Mouse (Mus musculus) c-Kit-negative CD71-positive TER-119-positive erythroid progenitor cells, embryonic 14.5 days (primary cell): Measurements from ENCODE around the gene Bsn.
A peak's percentile ranks its signal among the peaks of the same experiment; 100 is the strongest.

Experiments used
- DNase-seq: peaks from one replicate; pipeline ENCODE4 v3.0.0-alpha.2; 2013; ENCODE audit warnings: low read depth, low spot score

The Bsn gene

DNA sequence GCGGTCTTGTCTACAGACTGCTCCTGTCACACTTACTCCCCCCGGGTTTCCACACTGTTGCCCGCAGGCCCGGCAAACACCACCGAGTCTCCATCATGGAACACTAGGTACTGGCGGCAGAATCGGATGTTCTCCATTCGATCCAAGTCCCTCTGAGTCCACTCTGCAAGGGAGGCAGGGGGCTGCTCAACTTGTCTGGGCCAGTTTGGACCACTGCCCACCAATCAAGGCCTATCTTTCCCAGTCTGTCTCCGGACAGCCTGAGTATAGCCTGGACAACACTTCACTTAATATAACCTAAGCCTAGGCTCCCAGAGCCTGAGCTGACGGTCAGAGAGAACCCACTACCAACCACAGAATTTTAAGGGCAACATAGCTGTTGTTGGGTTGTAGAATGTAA is 96.6 kb downstream of the Bsn start:
- DNase-seq = no peak

DNA sequence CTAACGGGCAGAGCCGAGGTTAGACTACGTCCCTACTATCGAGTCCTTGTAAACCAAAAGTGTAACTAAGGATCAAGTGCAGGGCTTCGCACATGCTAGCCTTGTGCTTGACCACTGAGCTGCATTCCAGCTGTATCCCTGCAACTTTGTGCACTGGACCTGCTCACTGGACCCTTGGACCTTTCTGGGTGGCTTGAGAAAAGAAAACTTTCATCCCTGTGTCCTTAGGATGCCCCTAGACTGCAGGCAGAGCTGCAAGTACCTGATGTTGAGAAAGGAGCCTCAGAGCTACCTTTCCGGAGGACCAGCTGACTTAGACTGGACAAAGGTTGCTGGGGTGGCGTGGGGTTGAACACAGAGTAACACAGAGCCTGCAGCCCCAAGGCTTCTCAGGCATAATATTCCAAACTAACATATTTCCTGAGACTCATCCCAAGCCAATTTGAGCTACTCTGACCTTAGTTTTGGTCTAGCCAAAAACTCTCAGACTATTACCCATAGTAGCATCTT is 99.5 kb downstream of the Bsn start:
- no peak for DNase-seq

DNA sequence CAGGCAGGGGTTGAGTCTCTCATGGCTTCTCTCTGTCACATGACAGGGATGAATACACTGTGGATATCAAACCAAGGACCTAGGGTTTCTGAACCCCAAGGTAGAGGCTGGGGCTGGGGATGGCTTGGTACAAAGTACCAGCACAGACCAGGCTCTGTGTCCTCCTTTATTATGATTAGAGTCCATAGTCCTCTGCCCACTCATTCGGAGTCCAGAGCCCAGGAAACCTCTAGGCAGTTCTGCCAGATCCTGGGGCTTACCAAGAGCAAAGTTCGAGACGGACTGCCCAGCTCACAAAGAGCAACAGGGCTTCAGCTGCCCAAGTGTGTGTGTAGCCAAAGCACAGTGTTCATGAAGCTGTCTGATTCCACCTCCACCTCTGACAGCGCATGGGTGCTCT is 104.9 kb downstream of the Bsn start:
- no peak for DNase-seq

DNA sequence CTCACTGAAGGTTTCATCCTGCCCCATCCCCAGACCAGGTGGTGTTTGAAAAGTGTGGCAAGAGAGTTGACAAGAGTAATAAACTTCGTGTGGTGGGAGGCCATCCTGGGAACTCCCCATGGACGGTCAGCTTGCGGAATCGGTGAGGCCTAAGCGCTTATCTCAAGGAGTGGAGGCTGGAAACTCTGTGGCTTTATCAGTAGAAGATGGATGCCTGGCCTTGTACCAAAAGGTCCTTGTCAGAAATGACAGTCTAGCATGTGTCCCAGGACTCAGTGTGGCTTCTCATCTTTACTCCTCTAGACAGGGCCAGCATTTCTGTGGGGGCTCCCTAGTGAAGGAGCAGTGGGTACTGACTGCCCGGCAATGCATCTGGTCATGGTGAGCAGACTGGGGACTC is 106.6 kb downstream of the Bsn start:
- no peak for DNase-seq

DNA sequence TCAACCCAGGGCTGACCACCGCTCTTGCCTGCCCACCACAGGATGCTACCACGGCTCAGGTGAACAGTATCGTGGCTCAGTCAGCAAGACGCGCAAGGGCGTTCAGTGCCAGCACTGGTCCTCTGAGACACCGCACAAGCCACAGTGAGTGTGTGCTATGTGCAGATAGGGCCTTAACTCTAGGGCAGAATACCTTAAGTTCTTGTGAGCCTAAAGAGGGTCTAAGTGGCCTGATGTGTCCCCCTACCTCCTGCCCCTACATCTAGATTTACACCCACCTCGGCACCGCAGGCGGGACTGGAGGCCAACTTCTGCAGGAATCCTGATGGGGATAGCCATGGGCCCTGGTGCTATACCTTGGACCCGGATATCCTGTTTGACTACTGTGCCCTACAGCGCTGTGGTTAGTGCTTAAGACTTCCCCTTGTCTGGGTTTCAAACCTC is 107.2 kb downstream of the Bsn start, which contains the start of gene Rnf123:
TSS of gene Rnf123 (minus strand) at position 359 of the 444 bp plus-strand sequence.
- no peak for DNase-seq

DNA sequence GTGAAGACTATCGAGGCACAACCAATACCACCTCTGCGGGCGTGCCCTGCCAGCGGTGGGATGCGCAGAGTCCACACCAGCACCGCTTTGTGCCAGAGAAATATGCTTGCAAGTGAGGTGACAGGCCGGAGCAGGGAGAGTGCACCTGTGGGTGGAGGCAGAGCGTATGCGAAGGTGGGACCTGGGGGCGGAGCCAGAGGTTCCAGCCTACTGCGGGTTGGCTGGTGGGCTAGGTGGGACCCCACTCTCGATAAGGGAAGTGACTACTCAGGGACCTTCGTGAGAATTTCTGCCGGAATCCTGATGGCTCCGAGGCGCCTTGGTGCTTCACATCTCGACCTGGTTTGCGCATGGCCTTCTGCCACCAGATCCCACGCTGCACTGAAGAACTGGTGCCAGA is 107.6 kb downstream of the Bsn start:
- DNase-seq = no peak

DNA sequence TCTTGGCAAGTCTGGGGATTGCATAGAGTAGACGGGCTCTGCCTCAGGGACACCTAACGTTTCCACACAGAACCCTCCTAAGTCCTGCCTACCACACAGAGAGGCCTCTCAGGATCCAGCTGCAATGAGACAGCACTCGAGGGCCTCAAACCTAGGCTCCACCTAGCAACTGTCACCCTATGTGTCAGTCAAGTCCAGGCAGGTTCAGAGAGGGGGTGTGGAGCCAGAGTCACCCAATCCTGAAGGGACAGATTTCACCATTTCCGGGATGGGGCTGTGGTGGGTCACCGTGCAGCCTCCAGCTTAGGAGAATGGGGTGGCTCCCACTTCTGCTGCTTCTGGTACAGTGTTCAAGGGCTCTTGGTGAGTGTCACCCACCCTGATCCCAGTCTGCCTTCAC is 110.0 kb downstream of the Bsn start, which contains the start of gene Mst1:
TSS of gene Mst1 (plus strand) at position 269 of the 400 bp plus-strand sequence.
- peak; percentile 91 for DNase-seq

DNA sequence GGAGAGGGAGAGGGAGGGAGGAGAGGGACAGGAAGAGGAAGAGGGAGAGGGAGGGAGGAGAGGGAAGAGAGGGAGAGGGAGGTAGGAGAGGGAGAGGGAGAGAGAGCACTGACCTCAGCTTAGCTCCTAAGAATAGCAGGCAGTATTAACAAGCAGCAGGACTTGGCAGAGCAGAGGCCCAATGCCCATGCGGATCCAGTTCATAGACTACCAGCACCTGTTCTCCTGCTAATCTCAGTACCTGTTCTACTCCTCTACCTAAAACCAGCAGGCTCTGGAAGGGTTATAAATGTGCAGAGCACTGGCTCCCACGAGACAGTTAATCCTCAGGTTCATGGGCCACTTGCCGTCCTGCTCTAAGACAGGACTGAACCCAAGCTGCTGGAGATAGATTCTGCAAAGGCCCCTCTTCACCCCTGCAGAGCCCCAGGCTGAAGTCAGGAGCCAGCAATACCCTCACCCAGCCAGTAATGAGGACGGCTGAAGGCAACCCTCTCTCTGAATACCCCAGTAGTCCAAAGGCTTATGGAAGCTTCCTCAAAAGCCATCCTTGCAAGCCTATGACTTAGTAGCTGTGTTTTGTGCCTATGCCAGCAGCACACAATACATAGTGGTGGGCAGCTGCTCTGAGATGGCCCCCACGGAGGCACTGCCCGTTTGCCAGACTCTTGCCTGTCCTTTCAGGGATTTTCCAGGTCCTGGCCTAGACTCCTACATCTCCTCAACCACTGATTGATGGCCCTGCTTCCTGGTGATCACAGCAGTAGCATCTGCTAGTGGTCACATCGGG is 116.8 kb downstream of the Bsn start:
- no peak for DNase-seq

DNA sequence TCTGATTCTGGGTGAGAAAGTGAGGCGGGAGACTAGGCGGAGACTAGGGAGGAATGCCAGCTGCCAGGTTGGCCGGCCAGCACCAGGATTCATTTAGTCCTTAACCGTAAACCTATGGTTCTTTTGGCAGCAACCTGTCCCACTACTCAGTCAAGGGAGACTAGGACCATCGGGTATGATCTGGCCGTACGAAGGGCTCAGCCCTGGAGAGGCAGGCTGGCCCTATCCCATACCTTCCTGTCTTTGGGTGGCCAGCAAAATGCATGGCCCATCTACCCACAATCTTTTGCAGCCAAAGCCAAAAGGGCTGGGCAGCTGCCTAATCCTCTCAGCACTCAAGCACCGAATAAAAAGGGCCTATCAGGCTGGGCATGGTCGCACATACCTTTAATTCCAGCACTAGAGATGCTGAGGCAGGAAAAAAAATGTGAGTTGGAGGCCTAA is 117.7 kb downstream of the Bsn start:
- no peak for DNase-seq

DNA sequence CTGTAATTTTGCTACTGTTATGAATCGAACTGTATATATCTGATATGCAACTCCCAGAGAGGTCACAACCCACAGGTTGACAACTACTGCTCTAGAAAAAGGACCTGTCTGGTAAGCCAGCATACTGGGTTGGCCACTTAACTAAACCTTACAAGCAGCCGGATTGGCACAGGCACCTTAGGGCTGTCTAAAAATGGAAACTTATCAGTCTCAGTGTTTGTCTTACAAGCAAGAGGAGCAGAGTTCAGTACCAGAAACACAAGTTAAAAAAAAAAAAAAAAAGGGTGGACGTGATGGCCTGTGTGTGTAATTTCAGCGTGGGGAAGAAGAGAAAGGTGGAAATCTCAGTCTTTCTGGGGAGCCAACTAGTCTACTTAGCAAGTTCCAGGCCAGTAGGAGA is 118.4 kb downstream of the Bsn start:
- DNase-seq = no peak

DNA sequence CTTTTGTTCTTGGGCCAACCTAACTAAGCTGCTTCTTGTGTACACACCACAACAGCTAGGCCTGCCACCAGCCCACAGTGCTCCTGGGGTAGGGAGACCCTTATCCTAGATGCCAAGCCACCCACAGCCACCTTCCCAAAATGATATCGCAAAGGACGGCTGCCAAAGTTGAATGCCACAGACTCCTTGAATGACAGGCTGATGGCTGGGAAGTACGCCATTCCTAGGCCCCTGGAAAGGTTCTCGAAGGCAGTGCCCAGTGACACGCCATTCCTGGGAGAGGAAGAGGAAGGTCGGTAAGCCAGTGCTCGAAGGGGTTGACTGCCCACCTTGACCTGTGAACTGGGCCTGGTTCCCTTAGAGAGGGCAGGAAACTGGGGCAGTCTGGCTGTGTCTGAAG is 120.7 kb downstream of the Bsn start:
- DNase-seq = no peak

DNA sequence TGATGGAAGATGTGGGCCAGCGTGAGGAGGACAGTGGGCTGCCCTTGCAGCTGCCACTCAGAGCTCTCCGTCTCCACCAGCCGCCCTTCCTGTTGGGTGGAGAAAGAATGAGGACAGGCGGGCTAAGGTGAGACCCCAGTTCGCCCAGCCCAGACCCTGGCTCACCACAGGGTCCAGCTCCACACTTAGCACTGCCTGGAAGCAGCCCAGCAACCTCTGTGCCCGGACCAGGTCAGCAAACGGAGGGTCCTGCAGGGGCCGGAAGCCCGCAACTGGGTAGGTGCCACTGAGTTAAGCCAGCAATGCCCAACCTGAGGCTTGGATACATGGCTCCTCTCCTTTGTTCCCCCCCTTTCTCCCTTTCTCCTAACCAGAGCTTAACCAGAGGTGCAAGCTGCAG is 121.2 kb downstream of the Bsn start:
- no peak for DNase-seq

DNA sequence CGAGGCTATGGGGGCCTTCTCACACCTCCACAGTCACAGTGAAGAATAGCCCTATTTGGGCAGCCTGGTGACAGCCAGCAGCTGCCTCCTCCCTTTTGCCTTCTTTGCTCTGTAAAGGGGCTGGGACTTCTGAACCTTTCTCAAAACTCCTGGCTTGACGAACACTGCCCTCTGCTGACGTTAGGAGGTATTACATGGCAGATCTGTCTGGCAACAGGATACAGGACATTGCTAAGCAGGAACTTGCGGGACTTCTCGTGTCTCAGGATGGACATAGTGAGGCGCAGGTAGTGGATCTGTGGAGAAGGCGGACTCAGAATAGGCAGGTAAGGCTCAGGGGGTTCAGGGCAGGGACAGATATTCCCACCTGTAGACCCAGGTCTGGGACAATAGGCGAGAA is 122.3 kb downstream of the Bsn start:
- DNase-seq = peak; percentile 82

DNA sequence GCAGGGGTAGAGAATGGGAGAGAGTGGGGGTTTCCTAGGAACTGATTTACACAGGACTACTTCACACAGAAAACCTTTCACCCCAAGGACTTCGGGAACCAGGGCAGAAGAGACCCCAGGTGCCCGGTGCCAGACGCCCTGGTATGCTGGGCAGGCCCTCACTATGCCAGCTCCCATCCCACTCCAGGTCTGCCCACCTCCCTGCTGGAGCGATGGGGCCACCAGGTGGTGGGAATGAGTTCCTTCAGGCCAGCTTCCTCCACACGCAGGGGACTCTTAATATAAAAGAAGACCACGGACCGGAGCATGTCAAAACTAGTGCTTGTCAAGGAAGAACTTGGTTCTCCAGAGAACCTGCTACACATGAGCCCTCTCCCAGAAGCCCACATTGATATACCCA is 123.0 kb downstream of the Bsn start:
- DNase-seq = no peak

DNA sequence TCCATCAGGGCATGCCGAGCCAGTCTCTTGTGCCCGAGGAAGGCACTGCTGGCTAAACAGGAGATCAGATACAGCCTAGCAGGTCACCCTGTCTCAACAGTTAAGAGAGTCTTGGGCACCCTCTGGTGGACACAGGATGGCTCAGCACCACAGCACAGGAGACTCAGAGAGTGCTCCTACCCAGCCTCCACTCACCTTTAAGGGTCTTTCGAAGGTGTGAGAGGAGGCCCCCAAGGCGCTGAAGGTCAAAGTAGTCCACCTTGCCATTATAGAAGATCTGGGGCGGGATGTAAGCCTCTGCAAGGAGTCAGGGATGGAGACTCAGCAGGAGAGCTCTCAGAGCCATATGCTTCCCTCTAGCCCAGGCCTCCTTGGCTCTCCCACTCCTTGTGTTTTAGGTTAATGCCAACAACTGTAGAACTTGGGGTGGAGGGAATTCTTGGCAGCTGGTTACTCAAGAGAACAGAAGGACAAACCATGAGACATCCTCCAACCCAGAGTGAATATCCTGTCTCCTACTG is 124.6 kb downstream of the Bsn start:
- DNase-seq = no peak

DNA sequence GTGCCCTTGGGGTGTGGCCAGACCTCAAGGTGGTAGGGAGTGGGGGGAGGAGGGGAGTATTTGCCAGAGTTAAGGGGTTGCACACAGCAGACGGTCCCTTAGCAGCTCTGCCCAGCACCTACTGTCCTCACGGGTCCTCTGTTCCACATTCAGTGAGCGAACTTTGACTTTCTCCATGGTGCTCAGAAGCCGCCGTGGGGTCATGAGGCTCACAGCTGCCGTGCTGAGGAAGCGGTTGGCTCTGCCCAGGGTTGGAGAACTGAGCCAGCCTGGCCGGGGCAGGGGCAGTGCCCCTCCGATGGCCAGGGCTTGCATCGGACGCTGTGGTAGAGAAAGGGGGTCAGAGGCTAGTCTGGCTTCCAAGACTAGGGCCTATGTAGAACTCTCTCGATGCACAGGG is 126.8 kb downstream of the Bsn start:
- no peak for DNase-seq

DNA sequence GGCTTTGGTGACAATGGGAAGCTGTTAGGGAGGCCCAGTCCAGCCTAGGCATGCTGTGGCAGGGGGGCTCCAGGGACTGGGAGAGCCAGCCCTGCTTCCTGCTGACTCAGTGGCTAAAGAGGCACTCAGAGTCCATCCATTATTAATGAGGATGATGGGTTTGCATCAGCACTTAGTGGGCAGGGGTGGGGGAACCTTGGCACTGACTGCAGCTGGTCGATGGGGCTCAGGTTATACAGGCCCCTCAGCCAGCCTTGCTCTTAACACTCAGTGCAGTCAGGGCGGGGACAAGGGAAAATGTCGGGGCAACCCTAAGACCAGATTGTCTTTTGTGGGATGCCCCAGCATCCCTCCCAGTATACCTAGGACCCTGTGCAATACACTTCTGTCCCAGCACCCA is 128.0 kb downstream of the Bsn start:
- no peak for DNase-seq

DNA sequence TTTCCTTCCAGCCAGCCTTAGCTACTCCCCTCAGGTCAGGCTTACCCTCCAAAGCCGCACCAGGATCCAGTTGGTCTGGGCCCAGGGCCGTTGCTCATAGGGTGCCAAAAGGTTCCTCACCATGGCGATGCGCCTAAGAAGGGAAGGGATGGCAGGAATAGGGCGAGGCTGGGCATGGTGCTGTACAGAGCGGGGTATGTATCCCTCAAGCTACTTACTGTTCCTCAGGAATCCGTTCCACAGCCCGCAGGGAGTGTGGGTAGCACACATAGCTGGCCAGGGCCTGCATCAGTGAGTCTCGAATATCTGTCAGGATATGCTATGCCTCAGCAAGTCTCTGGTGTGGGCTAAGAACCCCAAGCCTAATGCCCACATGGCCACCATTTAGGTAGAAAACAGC is 131.9 kb downstream of the Bsn start:
- no peak for DNase-seq

DNA sequence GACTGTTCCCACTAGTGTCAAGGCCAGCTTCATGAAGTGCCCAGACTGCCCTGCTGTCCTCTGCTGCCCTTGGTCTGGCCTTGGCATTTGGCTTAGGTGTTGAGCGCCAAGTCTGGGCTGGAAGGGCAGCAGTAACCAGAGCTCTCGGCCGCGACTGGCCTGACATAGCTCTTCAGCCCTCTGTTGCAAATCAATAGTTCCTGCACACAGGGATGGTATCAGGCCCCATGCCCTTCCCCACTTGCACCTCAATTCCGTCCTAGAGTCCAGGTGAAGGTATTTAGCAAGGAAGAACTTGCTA is 133.0 kb downstream of the Bsn start:
- no peak for DNase-seq

DNA sequence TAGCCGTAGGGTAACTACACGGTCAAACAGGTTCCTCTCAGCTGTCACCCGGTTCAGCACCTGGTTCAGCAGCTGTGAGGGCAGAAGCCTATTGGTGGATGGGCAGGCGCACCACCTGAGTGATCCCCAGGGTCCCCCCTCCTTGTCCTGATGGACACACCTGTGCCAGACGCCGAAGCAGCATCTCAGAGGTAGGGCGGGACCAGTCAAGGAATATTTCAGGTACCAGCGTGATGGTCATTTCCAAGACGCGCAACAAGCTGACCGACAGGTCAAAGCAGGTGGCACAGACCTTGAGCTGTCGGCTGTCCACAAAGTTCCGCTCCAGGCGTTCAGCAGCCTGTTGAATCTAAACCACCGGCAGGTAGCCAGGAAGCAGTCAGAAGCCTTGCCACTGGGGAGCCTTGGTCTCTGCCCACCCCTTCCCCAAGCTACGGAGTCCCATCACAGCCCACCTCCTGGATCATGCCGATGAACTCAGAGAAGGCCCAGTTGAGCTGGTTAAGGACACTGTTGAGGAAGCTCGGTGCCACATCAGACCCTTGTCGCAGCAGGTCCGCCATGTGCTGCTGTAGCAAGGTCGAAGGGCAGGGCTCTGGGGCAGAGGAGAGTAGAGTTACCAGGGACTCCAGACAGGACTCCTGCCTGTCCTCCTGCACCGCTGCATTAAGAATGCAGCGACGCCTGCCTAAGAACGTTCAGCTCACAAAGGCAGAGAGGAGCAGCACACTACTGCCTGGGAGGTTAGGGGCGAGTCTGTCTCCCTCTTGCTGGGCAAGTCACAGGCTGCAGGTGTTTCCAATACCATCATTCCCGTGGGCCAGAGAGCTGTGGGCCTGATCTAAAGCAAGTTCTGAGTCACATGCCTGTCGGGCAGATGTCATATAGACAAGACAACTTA is 133.6 kb downstream of the Bsn start:
- no peak for DNase-seq

DNA sequence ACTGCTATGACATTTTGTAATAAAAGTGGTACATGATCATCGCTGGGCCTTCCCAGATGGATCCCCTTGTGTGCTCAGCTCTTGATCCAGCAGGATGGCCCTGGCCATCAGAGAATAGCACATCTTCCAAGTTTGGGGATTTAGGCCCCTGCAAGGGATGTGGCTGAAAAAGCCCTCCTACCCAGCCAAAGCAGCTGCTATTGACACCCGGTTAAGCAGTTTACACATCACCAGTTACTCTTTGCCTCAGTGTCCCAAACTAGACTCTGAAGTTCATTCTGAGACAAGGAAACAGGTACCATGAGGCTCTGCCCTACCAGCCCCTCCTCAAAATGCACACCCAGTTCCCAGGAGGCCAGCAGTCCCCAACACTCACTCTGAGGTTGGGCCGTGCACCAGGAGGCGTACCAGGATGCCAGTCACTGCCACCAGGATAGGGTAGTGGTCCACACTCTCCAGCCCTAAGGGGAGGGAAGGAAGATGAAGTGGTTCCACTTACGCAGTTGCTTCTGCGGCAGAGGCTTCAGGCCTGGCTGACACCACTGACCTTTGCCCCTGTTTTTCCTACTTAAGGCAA is 134.4 kb downstream of the Bsn start:
- DNase-seq = no peak

DNA sequence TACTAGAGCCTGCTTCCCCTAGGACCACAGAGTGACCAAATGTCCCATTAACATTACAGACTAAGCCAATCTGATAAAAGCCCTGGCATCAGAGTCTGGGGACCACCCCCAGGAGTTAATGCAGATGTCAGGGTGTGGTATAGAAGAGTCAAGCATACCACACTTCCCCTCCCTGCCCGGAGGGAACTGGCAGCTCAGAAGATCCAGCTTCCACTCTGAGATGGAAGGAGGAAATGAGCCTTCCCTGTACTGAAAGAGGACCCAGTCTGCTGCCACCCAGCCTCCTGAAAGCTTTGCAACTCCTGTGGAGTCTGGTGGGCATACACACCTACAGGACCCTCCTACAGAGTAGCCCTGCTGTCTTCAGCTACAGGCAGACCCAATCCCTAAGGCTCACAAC is 135.1 kb downstream of the Bsn start:
- no peak for DNase-seq
